Mouse (Mus musculus) brain, adult 10 weeks (tissue): ENCODE measurements around the gene Hspb6. TPM values are rescaled to one million over a fixed set of nuclear protein-coding genes. Genes with fewer than 3 reads are reported as not detected.

Experiments used
- polyA plus RNA-seq: library from polyadenylated mRNA; stranded (reverse); fragments of 350-450 nt; fragmentation: Illumina TruSeq; extraction: RNeasy Lipid Tissue Mini Kit (QIAGEN cat#74804); gene quantifications from one replicate; pipeline ENCODE4 v1.2.3, GENCODE M21; 2015; ENCODE audit warnings: low read depth, low replicate concordance

Gene Hspb6
- polyA plus RNA-seq: 7.9 TPM

DNA sequence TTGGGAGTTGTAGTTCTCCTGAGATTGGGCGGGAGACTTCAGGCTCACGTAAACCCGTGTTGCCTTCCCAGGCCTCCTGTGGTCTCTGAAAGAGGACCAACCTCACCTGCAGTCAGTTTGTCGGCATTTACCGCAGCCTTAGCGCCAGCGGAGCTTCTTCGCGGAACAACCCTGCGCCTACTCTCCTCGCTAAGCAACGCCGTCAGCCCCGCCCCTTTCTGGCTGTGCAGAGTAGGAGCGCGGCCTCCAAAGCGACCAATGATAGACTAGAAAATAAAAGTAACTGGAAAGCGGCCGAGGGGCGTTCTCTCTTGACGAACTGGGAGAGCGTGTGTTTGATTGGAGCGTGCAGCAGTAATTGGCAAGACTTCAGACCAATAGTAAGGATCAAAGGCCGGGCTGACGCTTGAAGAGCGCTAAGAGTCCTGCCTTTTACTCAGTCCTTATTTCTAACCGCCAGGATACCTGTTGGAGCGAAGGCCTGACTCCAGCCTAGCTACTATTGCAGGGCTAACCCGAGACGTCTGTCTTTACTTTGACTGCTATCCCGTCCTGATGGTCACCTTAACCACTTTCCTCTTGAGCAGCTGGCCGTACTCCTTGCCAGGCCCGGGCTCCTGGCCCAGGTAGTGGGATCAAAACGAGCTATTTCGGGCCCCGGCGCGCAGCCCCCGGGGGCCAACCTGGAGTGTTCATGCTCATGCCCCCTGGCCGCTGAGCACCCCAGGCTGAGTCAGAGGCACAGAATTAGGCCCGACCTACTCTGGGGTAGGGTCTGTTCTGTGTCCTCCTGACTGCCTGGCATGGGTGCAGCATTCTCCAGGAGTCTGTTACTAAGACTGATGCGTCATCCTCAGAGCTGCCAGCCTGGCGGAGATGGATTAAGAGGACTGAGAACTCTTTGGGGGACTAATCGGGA, at the start of gene Hspb6, which contains the start of gene Proser3:
Hspb6 (plus strand) TSS at position 77 of the 919 bp plus-strand sequence.
Proser3 (minus strand) TSS at position 198 of the 919 bp plus-strand sequence.

DNA sequence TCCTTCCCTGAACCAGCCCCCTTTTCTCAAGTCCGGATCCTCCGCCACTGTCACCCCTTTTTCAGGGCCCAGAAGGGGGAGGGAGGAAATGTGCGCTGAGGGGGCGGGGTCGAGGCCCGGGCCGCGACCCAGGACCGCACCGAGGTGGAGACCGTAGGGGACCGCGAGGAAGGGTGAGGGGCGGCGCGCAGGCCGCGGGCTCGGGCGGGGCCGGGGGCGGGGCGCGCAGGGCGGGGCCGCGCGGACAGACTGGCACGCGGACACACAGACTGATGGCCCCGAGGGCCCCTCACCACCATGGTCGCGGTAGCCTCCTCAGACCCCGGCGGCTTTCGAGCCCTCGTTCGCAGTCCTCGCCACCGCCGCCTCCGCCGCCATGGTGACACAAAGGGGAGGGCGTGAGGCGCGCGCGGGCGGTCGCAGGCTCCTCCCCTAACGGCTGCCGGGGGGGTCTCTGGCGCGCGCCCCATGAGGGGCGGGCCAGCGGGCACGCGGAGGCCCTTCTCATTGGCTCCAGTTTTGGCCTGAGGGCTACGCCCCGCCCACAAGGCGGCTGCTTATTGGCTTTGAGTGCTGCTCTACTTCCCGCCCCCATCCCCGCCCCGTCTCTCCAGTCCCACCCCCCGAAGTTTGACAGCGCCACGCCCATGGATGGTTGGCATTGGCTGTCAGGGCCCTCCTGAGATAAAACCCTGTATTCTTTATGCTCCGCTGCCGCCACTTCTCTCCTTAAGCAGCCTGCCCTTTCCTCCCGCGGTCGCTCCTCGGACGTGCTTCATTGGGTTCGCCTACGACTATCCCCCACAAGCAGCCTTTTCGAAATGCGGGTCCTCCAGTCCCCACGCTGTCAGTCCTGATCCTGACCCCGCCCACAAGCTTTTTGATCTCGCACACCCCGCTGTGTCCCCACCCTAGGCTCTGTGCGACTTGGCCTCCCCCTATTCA, 17.1 kb upstream of the Hspb6 start, which contains the start of gene Arhgap33:
Arhgap33 (minus strand) TSS at position 428 of the 945 bp plus-strand sequence.

DNA sequence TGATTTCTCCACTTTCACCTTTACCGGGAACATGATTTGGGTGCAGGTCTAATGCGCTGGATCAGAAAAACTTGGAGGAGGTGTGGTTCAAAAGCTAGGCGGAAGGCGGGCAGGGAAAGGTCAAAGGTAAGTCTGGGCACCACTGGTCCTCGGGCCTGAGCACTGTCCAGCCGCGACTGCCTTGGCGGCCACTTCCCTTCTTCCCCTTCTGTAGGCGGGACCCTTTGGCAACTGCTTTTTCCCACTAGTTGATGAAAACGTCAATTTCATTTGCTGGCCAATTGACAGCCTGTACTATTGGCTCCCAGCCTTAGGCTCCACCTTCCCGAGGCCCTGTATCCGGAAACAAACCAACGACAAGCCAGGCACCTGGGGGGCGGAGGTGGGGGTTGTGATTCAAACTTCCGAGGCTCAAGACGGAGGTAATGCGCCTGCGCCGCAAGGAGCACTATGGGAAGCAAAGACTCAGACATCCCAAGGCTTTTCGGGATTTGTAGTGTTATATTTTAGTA, 7.5 kb downstream of the Hspb6 start, which contains the start of gene Lin37:
Lin37 (minus strand) TSS at position 396 of the 512 bp plus-strand sequence.

DNA sequence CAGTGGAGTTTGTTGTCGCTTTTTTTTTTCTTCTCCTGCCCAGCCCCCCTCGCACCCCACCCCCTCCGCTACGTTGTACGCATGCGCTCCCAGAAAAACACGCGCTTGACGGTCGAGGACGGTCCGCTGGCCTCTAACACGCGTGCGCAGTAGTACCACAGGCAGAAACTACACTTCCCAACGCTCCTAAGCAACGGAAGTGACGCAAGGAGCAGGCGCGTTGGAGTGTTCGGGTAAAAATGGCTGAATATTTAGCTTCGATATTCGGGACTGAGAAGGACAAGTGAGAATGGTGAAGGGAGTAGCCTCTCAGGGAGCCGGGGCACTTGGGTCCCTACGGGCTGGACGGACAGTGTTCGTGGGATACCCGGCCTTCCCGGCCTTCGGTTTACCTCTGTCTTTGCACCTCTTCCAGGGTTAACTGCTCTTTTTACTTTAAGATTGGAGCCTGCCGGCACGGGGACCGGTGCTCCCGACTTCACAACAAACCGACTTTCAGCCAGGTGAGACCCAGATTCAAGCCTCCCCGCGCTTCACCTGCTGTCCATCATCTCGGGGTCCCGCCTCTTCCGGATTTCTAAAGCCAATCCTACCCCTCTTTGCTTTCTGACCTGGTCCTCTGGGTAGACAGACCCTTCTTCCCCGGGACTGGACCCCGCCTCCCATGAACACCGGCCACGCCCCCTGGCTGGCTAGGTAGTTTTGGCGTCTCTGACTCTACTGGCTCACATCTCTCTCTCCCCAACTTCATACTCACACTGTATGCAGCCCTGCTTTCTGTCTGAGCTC, 11.3 kb downstream of the Hspb6 start, which contains the start of the genes U2af1l4, Gm49396 and Psenen:
U2af1l4 (plus strand) TSS at position 185 of the 789 bp plus-strand sequence.
Gm49396 (plus strand) TSS at position 228 of the 789 bp plus-strand sequence.
Psenen (minus strand) TSS at position 511 of the 789 bp plus-strand sequence.

DNA sequence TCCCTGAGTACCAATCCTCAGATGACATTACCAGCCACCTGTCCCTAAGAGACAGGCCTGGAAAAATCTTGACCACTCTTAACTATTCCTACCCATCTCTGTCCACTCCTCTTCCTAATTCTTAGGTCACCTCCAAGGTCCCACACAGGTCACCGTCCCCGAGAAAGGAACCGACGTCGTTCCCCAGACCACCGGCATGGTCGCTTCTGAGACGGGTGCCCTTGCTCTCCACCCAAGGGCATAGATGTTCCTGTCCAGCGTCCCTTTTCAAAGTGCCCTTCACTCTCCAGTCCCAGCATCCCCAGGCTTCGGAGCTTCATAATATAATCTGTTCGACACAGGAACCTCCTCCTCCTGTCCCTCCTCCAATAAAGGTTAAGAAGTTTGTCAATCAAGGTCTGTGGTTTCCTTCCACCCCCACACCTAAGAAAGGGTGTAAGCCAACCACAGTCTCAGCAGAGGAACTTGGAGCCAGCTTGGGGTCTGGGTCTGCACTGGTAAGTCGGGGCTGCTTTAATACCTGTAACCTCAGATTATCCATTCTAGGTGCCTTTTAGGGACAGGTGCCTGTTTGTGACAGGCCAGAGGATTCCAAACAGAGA, 13.1 kb downstream of the Hspb6 start, which contains the start of gene Igflr1:
Igflr1 (plus strand) TSS at position 458 of the 602 bp plus-strand sequence.

DNA sequence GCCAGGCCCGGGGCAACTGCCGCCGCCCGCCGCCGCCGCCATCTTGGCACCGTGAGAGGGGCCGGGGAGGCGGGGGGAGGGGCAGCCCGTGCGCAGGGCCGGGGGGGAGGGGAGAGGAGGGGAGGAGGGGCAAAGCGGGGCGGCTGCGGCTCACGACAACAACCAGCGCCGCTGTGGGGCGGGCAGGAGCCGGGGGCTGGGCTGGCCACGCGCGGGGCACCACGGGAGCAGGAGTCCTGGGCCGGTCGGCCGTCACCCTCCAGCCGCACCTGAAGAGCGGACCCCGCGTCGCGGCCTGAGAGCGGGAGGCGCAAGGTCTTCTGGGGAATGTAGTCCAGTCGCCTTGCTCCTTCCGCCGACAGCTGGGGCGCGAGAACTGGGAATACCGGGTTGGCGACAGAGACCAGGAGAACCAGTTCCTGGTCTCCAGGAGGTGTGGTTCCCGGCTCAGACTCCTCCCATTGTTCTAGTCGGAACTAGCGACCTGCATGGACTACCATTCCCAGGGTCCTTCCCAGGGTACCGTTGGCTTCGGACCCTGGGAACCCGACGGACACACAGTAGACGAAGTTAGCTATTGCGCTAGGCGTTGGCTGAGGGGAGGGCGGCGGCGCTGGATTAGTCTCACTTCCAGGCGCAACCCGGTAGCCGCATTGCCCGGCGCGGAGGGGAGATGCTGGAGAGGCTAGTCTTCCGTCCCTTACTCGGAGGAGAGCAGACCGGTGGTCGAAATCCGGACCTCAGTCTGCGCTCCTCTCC, 36.9 kb downstream of the Hspb6 start, which contains the start of gene Kmt2b:
Kmt2b (minus strand) TSS at position 51 of the 759 bp plus-strand sequence.

DNA sequence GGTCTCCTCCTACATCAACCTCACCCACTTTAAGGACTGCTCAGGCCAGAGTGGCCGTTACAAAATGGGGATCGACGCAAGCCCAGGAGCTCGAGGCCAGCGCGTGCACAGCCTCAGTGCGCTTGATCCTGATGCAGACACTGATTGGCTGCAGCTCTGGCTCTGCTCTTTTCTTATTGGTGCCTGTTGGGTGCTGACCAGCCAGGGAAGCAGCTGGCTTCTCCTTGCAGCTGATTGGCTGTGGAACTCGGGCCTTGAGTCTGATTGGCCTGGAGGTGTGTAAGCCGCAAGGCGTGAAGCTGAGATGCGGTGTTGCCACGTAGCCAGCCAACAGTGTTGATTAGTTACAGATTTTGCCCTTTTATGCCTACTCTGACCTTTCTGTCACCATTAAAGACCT, 46.8 kb downstream of the Hspb6 start, which contains the start of gene Zbtb32:
Zbtb32 (minus strand) TSS at position 124 of the 400 bp plus-strand sequence.

Other genes with a start within 250 kb of the Hspb6 start
- 87.8 TPM for gene Alkbh6, start 243.5 kb upstream of the Hspb6 start, polyA plus RNA-seq
- 9.7 TPM for gene Syne4, start 237.4 kb upstream of the Hspb6 start, polyA plus RNA-seq
- 0.43 TPM for gene E130208F15Rik, start 230.4 kb upstream of the Hspb6 start, polyA plus RNA-seq
- 11.2 TPM for gene Sdhaf1, start 228.3 kb upstream of the Hspb6 start, polyA plus RNA-seq
- gene Lrfn3, start 189.4 kb upstream of the Hspb6 start, polyA plus RNA-seq: 13.9 TPM
- gene Tyrobp, start 138.4 kb upstream of the Hspb6 start, polyA plus RNA-seq: 90.8 TPM
- gene Hcst, start 132.3 kb upstream of the Hspb6 start, polyA plus RNA-seq: 1.6 TPM
- 2.7 TPM for gene Nfkbid, start 130.4 kb upstream of the Hspb6 start, polyA plus RNA-seq
- gene Aplp1, start 106.6 kb upstream of the Hspb6 start, polyA plus RNA-seq: 972 TPM
- gene Kirrel2, start 94.5 kb upstream of the Hspb6 start, polyA plus RNA-seq: 9.7 TPM
- 1.9 TPM for gene Nphs1, start 93.9 kb upstream of the Hspb6 start, polyA plus RNA-seq
- not detected for gene Prodh2, start 58.6 kb upstream of the Hspb6 start, polyA plus RNA-seq
- 95.4 TPM for gene Arhgap33, start 17.1 kb upstream of the Hspb6 start, polyA plus RNA-seq
- gene Proser3, start 121 bp downstream of the Hspb6 start, polyA plus RNA-seq: 4.5 TPM
- 51.4 TPM for gene Lin37, start 7.7 kb downstream of the Hspb6 start, polyA plus RNA-seq
- 85.7 TPM for gene U2af1l4, start 11.1 kb downstream of the Hspb6 start, polyA plus RNA-seq
- gene Gm49396, start 11.2 kb downstream of the Hspb6 start, polyA plus RNA-seq: 6.7 TPM
- gene Psenen, start 11.4 kb downstream of the Hspb6 start, polyA plus RNA-seq: 158 TPM
- 1.5 TPM for gene Igflr1, start 13.2 kb downstream of the Hspb6 start, polyA plus RNA-seq
- 25.9 TPM for gene Kmt2b, start 36.5 kb downstream of the Hspb6 start, polyA plus RNA-seq
- gene Zbtb32, start 46.7 kb downstream of the Hspb6 start, polyA plus RNA-seq: not detected
- 1.1 TPM for gene Upk1a, start 60.7 kb downstream of the Hspb6 start, polyA plus RNA-seq
- 1,546 TPM for gene Cox6b1, start 74.0 kb downstream of the Hspb6 start, polyA plus RNA-seq
- not detected for gene Etv2, start 83.7 kb downstream of the Hspb6 start, polyA plus RNA-seq
- 72.4 TPM for gene Rbm42, start 98.1 kb downstream of the Hspb6 start, polyA plus RNA-seq
- 6.4 TPM for gene Haus5, start 112.8 kb downstream of the Hspb6 start, polyA plus RNA-seq
- gene Pmis2, start 119.4 kb downstream of the Hspb6 start, polyA plus RNA-seq: not detected
- not detected for gene 2200002J24Rik, start 146.7 kb downstream of the Hspb6 start, polyA plus RNA-seq
- gene Atp4a, start 160.0 kb downstream of the Hspb6 start, polyA plus RNA-seq: 0.59 TPM
- gene Tmem147, start 177.4 kb downstream of the Hspb6 start, polyA plus RNA-seq: 184 TPM
- gene Gapdhs, start 191.5 kb downstream of the Hspb6 start, polyA plus RNA-seq: not detected
- gene Sbsn, start 199.3 kb downstream of the Hspb6 start, polyA plus RNA-seq: 6.5 TPM
- gene Dmkn, start 211.6 kb downstream of the Hspb6 start, polyA plus RNA-seq: 14.4 TPM
- not detected for gene Krtdap, start 235.7 kb downstream of the Hspb6 start, polyA plus RNA-seq